Mouse (Mus musculus): Measurements from ENCODE around the gene Sp1. TPM values are rescaled to one million over a fixed set of nuclear protein-coding genes. Genes with fewer than 3 reads are reported as not detected.

The Sp1 gene
- polyA plus RNA-seq, 1 experiment from 2014 or later: 8.8 TPM

- peak; percentile 68 for TF ChIP-seq CTCF (IDR thresholded peaks at IDR 0.05; ENCODE audit: low read depth)
- H3K9ac ChIP-seq (ENCODE audit: low read depth, low read length): peak overlapping the region; percentile 71
- H3K9me3 ChIP-seq (replicated peaks; ENCODE audit: low read length): no peaks in the 10 kb centered on the region
- DNase-seq (ENCODE audit: low spot score): peak; percentile 93
- H3K27me3 ChIP-seq (ENCODE audit: insufficient read depth, low read length): no peaks in the 10 kb centered on the region
- peaks cover 17% of the 10 kb centered on the region; the same call in 1 of the 2 replicates for H3K4me1 ChIP-seq (replicated peaks; ENCODE audit: insufficient read depth, low read length)
- peak overlapping the region; percentile 54 for H3K4me2 ChIP-seq (ENCODE audit: low read length)
- peaks cover 18% of the 10 kb centered on the region for H3K36me3 ChIP-seq (ENCODE audit: insufficient read depth, low read length)
- 14% methylated on average over 33 of the region's 34 CpGs for WGBS
- peak overlapping the region; percentile 34 for H3K4me3 ChIP-seq (replicated peaks; ENCODE audit: low read depth, low read length)
- peak overlapping the region; percentile 100 for H3K27ac ChIP-seq
- no peak for ATAC-seq (replicated peaks; ENCODE audit: low FRiP score, low read depth)
Measured at GRCm38 (mm10) chr15:102404608-102405488, 1.1 kb upstream of the Sp1 start.

GRCm38 (mm10) chr15:102406196-102406911, 411 bp downstream of the Sp1 start:
- peak overlapping the region; percentile 100 for H3K27ac ChIP-seq
- 1% methylated on average over 34 of the region's 69 CpGs for WGBS
- peak; percentile 89 for DNase-seq (ENCODE audit: low spot score)
- no peaks in the 10 kb centered on the region for H3K27me3 ChIP-seq (ENCODE audit: insufficient read depth, low read length)
- no peaks in the 10 kb centered on the region for H3K9me3 ChIP-seq (replicated peaks; ENCODE audit: low read length)
- H3K4me3 ChIP-seq (replicated peaks; ENCODE audit: low read depth, low read length): peak overlapping the region; percentile 78
- H3K4me1 ChIP-seq (replicated peaks; ENCODE audit: insufficient read depth, low read length): peaks cover 19% of the 10 kb centered on the region; the same call in 1 of the 2 replicates
- H3K36me3 ChIP-seq (ENCODE audit: insufficient read depth, low read length): peaks cover 27% of the 10 kb centered on the region
- H3K9ac ChIP-seq (ENCODE audit: low read depth, low read length): peak overlapping the region; percentile 97
- peak; percentile 33 for ATAC-seq (replicated peaks; ENCODE audit: low FRiP score, low read depth)
- H3K4me2 ChIP-seq (ENCODE audit: low read length): peak overlapping the region; percentile 55
- no peak for TF ChIP-seq CTCF (IDR thresholded peaks at IDR 0.05; ENCODE audit: low read depth)

GRCm38 (mm10) chr15:102406912-102407580, 1.1 kb downstream of the Sp1 start:
- WGBS: 17% methylated on average over 3 of the region's 3 CpGs

GRCm38 (mm10) chr15:102407681-102408557, 2.0 kb downstream of the Sp1 start:
- Histone ChIP-seq H3K9me3 (replicated peaks; ENCODE audit: low read length) (no peaks in the 10 kb centered on the region), H3K27me3 (ENCODE audit: insufficient read depth, low read length) (no peaks in the 10 kb centered on the region), H3K27ac (no peak overlapping the region), H3K4me3 (replicated peaks; ENCODE audit: low read depth, low read length) (no peak overlapping the region), H3K4me1 (replicated peaks; ENCODE audit: insufficient read depth, low read length) (peaks cover 19% of the 10 kb centered on the region; the same call in 1 of the 2 replicates), H3K36me3 (ENCODE audit: insufficient read depth, low read length) (peaks cover 27% of the 10 kb centered on the region), H3K4me2 (ENCODE audit: low read length) (no peak overlapping the region), H3K9ac (ENCODE audit: low read depth, low read length) (no peak overlapping the region)
- 91% methylated on average over 10 of the region's 10 CpGs for WGBS
- peak; percentile 24; the same call in 1 of the 2 replicates for TF ChIP-seq CTCF (IDR thresholded peaks at IDR 0.05; ENCODE audit: low read depth)
- DNase-seq (ENCODE audit: low spot score) (no peak), ATAC-seq (replicated peaks; ENCODE audit: low FRiP score, low read depth) (no peak)

More at GRCm38 (mm10) chr15:102406912-102407580, 1.1 kb downstream of the Sp1 start:
- TF ChIP-seq CTCF (IDR thresholded peaks at IDR 0.05; ENCODE audit: low read depth): no peak
- Histone ChIP-seq H3K4me1 (replicated peaks; ENCODE audit: insufficient read depth, low read length) (peaks cover 19% of the 10 kb centered on the region; the same call in 1 of the 2 replicates), H3K27me3 (ENCODE audit: insufficient read depth, low read length) (no peaks in the 10 kb centered on the region), H3K4me2 (ENCODE audit: low read length) (peak overlapping the region; percentile 55), H3K27ac (peak overlapping the region; percentile 100), H3K9me3 (replicated peaks; ENCODE audit: low read length) (no peaks in the 10 kb centered on the region), H3K36me3 (ENCODE audit: insufficient read depth, low read length) (peaks cover 27% of the 10 kb centered on the region), H3K9ac (ENCODE audit: low read depth, low read length) (peak overlapping the region; percentile 97), H3K4me3 (replicated peaks; ENCODE audit: low read depth, low read length) (peak overlapping the region; percentile 78)
- no peak for DNase-seq (ENCODE audit: low spot score)
- ATAC-seq (replicated peaks; ENCODE audit: low FRiP score, low read depth): no peak; the same call in 1 of the 2 replicates

- no peak overlapping the region for H3K4me2 ChIP-seq (ENCODE audit: low read length)
Measured at GRCm38 (mm10) chr15:102408558-102409130, 2.7 kb downstream of the Sp1 start.

More at GRCm38 (mm10) chr15:102408558-102409130, 2.7 kb downstream of the Sp1 start:
- no peak for ATAC-seq (replicated peaks; ENCODE audit: low FRiP score, low read depth)
- no peak for TF ChIP-seq CTCF (IDR thresholded peaks at IDR 0.05; ENCODE audit: low read depth)
- peaks cover 30% of the 10 kb centered on the region for H3K36me3 ChIP-seq (ENCODE audit: insufficient read depth, low read length)
- WGBS: 88% methylated on average over 2 of the region's 2 CpGs
- no peaks in the 10 kb centered on the region for H3K27me3 ChIP-seq (ENCODE audit: insufficient read depth, low read length)
- no peaks in the 10 kb centered on the region for H3K9me3 ChIP-seq (replicated peaks; ENCODE audit: low read length)
- no peak overlapping the region for H3K9ac ChIP-seq (ENCODE audit: low read depth, low read length)
- no peak overlapping the region for H3K4me3 ChIP-seq (replicated peaks; ENCODE audit: low read depth, low read length)
- H3K27ac ChIP-seq: no peak overlapping the region
- peaks cover 19% of the 10 kb centered on the region; the same call in 1 of the 2 replicates for H3K4me1 ChIP-seq (replicated peaks; ENCODE audit: insufficient read depth, low read length)
- DNase-seq (ENCODE audit: low spot score): no peak
